Mouse (Mus musculus) midbrain, embryonic 10.5 days (tissue): Measurements from ENCODE around the gene Hist1h2ai. TPM values are rescaled to one million over a fixed set of nuclear protein-coding genes. Genes with fewer than 3 reads are reported as not detected.
"Not testable (repeated sequence)": the region's sequence is repeated elsewhere in the genome, so short reads cannot be mapped to it uniquely, and the experiment has no call there.

Experiments used
- DNase-seq: peaks from one replicate; pipeline ENCODE4 v3.0.0-alpha.2; 2017; ENCODE audit warnings: low spot score
- H3K27ac ChIP-seq: fragments of 300-500 bp; sonication (generic); replicated peaks from 2 replicates; pipeline ENCODE4 v1.5.1; 2016; ENCODE audit warnings: mild to moderate bottlenecking
- H3K27me3 ChIP-seq: fragments of 300-500 bp; sonication (generic); 2 replicates; pipeline ENCODE4 v1.6.1; 2016; ENCODE audit warnings: low read depth, mild to moderate bottlenecking; ENCODE audit not compliant: poor library complexity, severe bottlenecking
- H3K36me3 ChIP-seq: fragments of 300-500 bp; sonication (generic); 2 replicates; pipeline ENCODE4 v1.6.1; 2016; ENCODE audit warnings: mild to moderate bottlenecking, moderate library complexity
- H3K4me1 ChIP-seq: fragments of 300-500 bp; sonication (generic); 2 replicates; pipeline ENCODE4 v1.6.1; 2016
- H3K4me3 ChIP-seq: fragments of 300-500 bp; sonication (generic); 2 replicates; pipeline ENCODE4 v1.5.1; 2016; ENCODE audit warnings: mild to moderate bottlenecking, moderate library complexity
- H3K9me3 ChIP-seq: fragments of 300-500 bp; sonication (generic); replicated peaks from 2 replicates; pipeline ENCODE4 v1.6.1; 2016; ENCODE audit warnings: mild to moderate bottlenecking
- WGBS: fragments of 180-500 bp; shearing (Covaris S2); methylation state at CpG from one replicate; pipeline ENCODE4 v1.1.7; 2016; 5-methylcytosine and 5-hydroxymethylcytosine counted together
- polyA plus RNA-seq: library from polyadenylated mRNA; unstranded; fragments of >200 nt; fragmentation: Nextera tagmentation; extraction: Ambion mirVana; gene quantifications from 2 replicates; pipeline ENCODE4 v1.2.1, GENCODE M21; 2016

The Hist1h2ai gene
- polyA plus RNA-seq, 1 experiment from 2014 or later: 12.2 TPM

DNA sequence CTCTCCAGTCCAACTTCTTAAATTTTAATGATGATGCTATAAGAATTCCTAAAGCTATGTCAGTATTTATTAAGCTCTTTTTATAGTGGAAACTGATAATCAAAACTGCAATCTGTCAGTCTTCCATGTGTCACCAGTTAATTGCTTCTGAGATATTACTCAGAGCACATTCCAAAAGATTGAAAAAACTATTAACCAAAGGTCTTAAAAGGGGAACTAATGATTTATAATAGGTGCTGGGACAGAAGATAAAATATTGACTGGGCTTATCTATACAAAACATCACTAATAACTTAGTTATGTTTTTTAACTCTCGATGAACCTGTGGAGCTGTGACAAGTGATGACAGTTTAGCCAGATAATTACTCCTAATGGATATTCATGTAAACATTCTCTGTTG, 28.8 kb downstream of the Hist1h2ai start:
- Histone ChIP-seq H3K4me3 (no peak overlapping the region), H3K27me3 (no peaks in the 10 kb centered on the region), H3K4me1 (peaks cover 20% of the 10 kb centered on the region), H3K27ac (no peak overlapping the region), H3K9me3 (no peaks in the 10 kb centered on the region), H3K36me3 (no peaks in the 10 kb centered on the region)
- 87% methylated on average over 1 of the region's 1 CpGs for WGBS
- DNase-seq: no peak

DNA sequence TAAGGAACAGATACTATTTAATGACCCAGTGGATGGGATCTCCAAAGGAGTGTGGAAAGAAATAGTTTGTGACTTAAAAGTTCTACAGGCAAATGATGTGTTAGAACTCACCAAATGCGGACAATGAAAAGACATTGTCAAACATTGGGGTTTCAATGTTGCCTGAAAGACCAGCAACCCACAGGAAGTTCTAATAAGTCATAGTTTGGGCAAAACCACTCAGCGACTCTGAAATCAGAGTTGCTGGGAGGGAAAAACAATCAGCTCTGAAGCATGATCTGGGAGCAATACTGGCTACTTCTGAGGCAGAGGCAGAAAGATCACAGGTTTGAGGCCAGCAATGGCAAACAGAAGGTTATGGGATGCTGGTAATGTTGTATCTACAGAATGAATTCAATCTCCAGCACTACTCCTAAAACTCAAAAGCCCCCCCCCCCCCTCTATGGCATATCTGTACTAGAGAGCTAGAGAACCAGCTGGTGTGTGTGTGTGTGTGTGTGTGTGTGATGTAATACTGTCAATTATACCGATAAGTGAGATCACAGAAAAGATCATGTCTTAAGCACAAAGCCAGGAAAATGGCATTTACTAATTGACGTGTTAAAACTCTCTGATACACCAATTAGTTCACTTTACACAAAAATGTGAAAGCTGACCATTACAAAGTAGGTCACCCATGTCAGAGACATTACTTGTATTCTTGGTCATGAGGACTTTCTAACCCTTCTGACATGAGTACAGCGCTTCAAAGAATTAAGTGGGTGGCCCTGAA, 33.4 kb downstream of the Hist1h2ai start:
- DNase-seq: peak; percentile 58
- Histone ChIP-seq H3K4me3 (peak overlapping the region; percentile 61), H3K9me3 (no peaks in the 10 kb centered on the region), H3K27me3 (no peaks in the 10 kb centered on the region), H3K27ac (peak overlapping the region; percentile 91), H3K4me1 (peaks cover 45% of the 10 kb centered on the region), H3K36me3 (no peaks in the 10 kb centered on the region)
- WGBS: 6% methylated on average over 5 of the region's 5 CpGs

DNA sequence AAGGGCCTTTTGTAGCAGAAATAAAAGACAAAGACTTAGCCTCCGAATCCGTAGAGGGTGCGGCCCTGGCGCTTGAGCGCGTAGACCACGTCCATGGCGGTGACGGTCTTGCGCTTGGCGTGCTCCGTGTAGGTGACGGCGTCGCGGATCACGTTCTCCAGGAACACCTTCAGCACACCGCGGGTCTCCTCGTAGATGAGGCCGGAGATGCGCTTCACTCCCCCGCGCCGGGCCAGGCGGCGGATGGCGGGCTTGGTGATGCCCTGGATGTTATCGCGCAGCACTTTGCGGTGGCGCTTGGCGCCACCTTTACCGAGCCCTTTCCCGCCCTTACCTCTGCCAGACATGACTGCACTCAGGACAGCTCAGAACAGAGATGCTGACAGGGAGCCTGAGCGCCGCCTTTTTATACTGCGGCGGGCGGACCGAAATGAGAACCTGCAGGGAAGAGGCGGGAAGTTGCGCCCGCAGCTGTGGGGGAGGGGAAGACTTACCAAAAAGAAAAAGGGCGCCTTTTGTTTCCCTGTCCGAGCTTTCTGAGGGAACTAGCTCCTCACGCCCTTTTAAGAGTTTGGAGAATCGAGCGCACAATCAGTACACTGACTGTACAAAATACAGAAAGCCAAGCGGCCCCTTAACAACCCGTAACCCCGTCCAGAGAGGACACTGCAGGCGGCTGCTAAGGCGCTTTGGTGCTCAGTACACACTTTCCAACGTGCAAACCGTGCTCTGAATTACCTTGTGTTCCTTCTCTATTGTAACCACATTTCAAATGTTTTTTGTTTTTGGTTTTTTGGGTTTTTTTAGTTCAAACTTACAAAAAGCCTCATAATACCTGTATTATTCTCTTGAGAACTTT, 34.2 kb downstream of the Hist1h2ai start, which contains the start of gene Hist1h4k:
Gene Hist1h4k, minus strand, starts transcription at position 347 of the 859 bp plus-strand sequence.
- H3K27me3 ChIP-seq, H3K36me3 ChIP-seq, H3K9me3 ChIP-seq: not testable (repeated sequence)
- H3K4me3 ChIP-seq: peak within 1 kb of the TSS; percentile 61
- peak within 1 kb of the TSS; percentile 91 for H3K27ac ChIP-seq
- under 1% methylated on average over 49 of the region's 56 CpGs for WGBS
- peak; percentile 94 for DNase-seq
- H3K4me1 ChIP-seq: peaks cover 53% of the 10 kb centered on the region

DNA sequence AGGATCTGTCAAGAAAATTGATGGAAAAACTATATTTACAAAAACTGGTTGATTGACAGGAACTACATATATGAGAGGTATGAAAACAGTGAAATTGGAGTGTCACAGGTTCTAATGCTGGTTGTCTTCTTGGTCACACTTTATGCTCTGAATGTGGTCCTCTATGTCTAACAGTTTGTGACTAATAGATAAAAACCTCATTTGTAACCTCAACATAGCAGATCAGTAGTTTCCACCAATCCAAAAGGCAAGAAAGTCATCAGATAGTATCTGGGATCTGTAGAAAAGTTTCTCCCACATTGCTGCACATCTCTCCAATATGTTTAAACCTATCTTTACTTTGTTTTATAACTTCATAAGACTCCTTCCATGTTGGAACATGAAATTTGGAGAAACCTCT, 35.2 kb downstream of the Hist1h2ai start:
- H3K27ac ChIP-seq: peak overlapping the region; percentile 91
- no peaks in the 10 kb centered on the region for H3K27me3 ChIP-seq
- H3K4me3 ChIP-seq: no peak overlapping the region
- DNase-seq: no peak
- H3K36me3 ChIP-seq: no peaks in the 10 kb centered on the region
- no peaks in the 10 kb centered on the region for H3K9me3 ChIP-seq
- peaks cover 60% of the 10 kb centered on the region for H3K4me1 ChIP-seq

DNA sequence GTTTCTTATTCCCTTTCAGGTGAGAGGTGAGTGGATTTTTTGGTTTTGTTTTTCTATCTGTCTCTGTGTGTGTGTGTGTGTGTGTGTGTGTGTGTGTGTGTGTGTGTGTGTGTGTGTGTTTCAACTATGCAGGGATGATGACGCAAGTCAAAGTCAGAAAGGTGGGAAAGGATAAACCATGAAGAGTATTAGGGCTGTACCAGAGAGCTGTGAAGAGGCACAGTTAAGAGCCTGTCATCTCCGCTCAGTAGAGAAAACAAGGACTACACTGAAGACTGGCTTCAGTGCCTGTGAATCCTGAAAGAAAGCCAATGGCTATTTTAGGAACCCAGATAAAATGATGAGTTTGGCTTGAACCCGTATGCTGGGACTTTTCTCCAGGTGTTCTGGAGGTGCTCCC, 35.6 kb downstream of the Hist1h2ai start:
- Histone ChIP-seq H3K27ac (peak overlapping the region; percentile 91), H3K4me1 (peaks cover 60% of the 10 kb centered on the region), H3K36me3 (no peaks in the 10 kb centered on the region), H3K4me3 (peak overlapping the region; percentile 58; the same call in 1 of the 2 replicates), H3K9me3 (no peaks in the 10 kb centered on the region), H3K27me3 (no peaks in the 10 kb centered on the region)
- peak; percentile 20 for DNase-seq
- 78% methylated on average over 3 of the region's 3 CpGs for WGBS

DNA sequence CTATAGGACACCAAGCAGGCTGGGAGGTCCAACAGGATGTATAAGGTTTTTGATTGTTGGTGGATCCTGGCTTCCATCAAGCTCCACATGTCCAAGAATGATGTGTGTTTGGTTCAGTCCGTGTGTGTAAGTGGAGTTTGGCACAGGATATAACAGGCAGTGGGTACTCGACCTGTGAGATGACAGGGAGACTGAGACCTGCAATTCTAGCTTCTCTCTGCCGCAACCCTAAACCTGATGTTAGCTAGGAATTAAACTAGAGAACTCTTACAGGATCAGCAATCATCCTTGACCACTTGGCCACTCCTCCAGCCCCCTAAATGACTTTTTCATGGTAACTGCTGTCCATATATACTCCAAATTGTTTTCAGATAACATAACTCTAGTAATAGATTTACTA, 36.1 kb downstream of the Hist1h2ai start:
- Histone ChIP-seq H3K4me3 (peak overlapping the region; percentile 58), H3K4me1 (peaks cover 59% of the 10 kb centered on the region), H3K27ac (peak overlapping the region; percentile 91), H3K27me3 (no peaks in the 10 kb centered on the region), H3K9me3 (no peaks in the 10 kb centered on the region), H3K36me3 (no peaks in the 10 kb centered on the region)
- peak; percentile 33 for DNase-seq
- WGBS: 50% methylated on average over 3 of the region's 3 CpGs

DNA sequence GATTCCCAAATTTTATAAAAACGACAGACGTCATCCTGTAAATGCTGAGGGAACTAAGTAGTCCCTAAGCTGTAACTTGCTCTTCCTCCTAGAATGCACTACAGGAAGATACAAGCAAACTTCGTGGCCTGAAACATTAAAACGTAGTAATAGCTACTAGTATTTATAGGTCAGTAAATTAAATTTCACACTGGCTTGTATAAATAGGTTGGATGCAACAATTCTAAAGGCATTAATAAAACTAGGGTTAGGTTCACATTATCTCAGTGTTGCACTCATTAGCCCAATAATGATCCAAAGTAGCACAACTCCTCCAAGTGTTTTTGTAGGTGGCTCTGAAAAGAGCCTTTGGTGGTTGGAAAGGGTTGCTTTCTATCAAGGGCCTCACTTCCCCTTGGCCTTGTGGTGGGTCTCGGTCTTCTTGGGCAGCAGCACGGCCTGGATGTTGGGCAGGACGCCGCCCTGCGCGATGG, 36.9 kb downstream of the Hist1h2ai start:
- Histone ChIP-seq H3K4me3 (peak overlapping the region; percentile 58), H3K4me1 (peaks cover 54% of the 10 kb centered on the region), H3K9me3 (no peaks in the 10 kb centered on the region), H3K27ac (peak overlapping the region; percentile 91), H3K36me3 (no peaks in the 10 kb centered on the region), H3K27me3 (no peaks in the 10 kb centered on the region)
- DNase-seq: no peak
- WGBS: 5% methylated on average over 10 of the region's 10 CpGs

DNA sequence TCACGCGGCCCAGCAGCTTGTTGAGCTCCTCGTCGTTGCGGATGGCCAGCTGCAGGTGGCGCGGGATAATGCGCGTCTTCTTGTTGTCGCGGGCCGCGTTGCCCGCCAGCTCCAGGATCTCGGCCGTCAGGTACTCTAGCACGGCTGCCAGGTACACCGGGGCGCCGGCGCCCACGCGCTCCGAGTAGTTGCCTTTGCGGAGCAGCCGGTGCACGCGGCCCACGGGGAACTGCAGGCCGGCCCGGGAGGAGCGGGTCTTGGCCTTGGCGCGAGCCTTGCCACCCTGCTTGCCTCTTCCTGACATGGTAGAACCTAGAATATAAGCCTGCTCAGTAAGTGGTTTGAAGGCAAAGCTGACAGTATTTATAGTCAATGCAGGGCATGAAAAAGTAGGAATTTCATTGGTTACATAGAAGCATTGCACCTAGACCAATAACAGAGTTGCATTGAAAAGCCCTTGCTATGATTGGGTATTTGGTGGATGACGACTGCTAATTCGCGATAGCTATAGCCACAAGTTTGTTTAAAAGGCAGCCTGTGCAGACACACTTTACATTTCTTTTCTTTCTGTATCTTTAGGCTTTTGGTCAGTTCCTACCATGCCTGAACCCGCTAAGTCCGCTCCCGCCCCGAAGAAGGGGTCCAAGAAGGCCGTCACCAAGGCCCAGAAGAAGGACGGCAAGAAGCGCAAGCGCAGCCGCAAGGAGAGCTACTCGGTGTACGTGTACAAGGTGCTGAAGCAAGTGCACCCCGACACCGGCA, 37.5 kb downstream of the Hist1h2ai start, which contains the start of the genes Hist1h2ak and Hist1h2bn:
Gene Hist1h2ak, minus strand, starts transcription at position 304 of the 762 bp plus-strand sequence.
Gene Hist1h2bn, plus strand, starts transcription at position 600 of the 762 bp plus-strand sequence.
- H3K27me3 ChIP-seq, H3K9me3 ChIP-seq, H3K36me3 ChIP-seq: not testable (repeated sequence)
- H3K4me1 ChIP-seq: peaks cover 49% of the 10 kb centered on the region
- peak within 1 kb of the TSS; percentile 91 for H3K27ac ChIP-seq
- H3K4me3 ChIP-seq: peak within 1 kb of the TSS; percentile 59
- WGBS: 0% methylated on average over 39 of the region's 50 CpGs
- DNase-seq: peak; percentile 80

DNA sequence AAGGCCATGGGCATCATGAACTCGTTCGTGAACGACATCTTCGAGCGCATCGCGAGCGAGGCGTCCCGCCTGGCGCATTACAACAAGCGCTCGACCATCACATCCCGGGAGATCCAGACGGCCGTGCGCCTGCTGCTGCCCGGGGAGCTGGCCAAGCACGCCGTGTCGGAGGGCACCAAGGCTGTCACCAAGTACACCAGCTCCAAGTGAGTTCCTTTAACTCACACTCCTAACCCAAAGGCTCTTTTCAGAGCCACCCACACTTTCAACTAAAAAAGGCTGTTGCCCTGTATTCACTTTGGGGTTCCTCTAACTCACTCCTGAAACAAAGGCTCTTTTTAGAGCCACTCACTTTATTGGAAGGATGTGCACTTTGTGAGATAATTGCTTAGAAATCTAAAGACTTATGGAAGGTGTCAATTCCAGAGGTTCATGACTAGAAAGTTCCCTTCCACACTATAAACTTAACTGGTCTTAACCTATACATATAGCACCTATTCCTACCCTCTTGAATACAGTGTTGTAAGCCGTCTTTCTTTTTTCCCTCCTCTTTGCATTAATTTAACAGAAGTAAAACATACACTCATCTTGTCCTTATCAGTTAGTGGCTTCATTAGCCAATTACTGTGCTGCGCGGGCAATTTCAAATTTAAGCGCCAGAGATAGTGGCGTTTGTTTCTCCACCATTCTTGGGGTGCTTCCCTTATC, 38.2 kb downstream of the Hist1h2ai start:
- WGBS: 2% methylated on average over 11 of the region's 26 CpGs
- H3K4me3 ChIP-seq: peak overlapping the region; percentile 59
- peak; percentile 47 for DNase-seq

DNA sequence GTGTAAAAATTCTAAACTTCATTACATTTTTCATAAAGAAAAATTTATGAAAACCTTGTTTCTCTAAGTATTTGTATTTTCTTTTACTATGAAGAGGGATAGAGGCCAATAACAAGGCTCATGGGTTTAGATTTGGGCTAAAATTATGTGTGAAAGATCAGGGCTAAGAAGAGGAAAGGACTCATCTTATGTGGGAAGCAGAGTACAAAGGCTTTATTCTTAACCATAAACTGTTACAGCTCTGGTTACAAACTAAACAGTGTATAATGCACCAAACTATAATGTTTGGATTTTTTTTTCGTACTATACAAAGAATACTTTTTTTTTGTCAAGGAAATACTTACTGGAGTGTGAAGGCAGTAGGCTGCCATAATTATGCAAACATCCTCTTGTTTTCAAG, 39.5 kb downstream of the Hist1h2ai start:
- H3K9me3 ChIP-seq: no peaks in the 10 kb centered on the region
- DNase-seq: no peak
- 80% methylated on average over 1 of the region's 1 CpGs for WGBS
- peaks cover 40% of the 10 kb centered on the region for H3K4me1 ChIP-seq
- no peaks in the 10 kb centered on the region for H3K27me3 ChIP-seq
- H3K4me3 ChIP-seq: peak overlapping the region; percentile 59
- H3K27ac ChIP-seq: peak overlapping the region; percentile 86
- H3K36me3 ChIP-seq: no peaks in the 10 kb centered on the region

More for the DNA sequence above, 38.2 kb downstream of the Hist1h2ai start:
- not testable (repeated sequence) for H3K36me3 ChIP-seq, H3K27me3 ChIP-seq, H3K9me3 ChIP-seq
- H3K4me1 ChIP-seq: peaks cover 42% of the 10 kb centered on the region
- peak overlapping the region; percentile 91 for H3K27ac ChIP-seq
